Mouse (Mus musculus) kidney, adult 9 months (tissue): ENCODE measurements around the gene Olfr703.

Experiments
- DNase-seq: peaks from one replicate; pipeline ENCODE4 v3.0.0; 2022

Gene Olfr703

GRCm38 (mm10) chr7:106843060-106843459, at the start of gene Olfr703:
Gene Olfr703 (plus strand): TSS chr7:106843360.
- DNase-seq: no peak

DNA sequence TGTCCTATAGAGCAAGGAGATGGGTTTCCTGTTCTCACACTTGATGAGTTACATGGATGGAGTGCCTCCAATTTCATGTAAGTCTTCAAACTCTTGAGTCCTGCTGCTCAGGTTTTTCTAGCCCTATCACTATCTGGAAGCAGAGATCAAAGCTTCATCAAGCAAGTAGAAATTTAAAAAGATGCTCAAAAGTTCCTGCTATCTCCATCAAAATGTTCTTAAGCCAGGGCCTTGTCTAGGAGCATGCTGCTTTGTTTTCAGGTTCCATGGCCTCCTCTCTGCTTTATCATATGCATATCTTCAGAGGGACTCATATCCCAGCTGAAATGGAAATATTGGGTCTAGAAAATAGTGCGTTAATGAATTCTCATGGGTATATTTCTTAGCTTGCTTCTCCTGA, 34.4 kb upstream of the Olfr703 start, which contains the start of gene Olfr700:
Gene Olfr700 (minus strand): TSS at position 101 of the 400 bp plus-strand sequence.
- no peak for DNase-seq

- DNase-seq: no peak
Observed at GRCm38 (mm10) chr7:106813829-106814228, 29.3 kb upstream of the Olfr703 start, which contains the start of gene Olfr701. Gene Olfr701 (plus strand): TSS chr7:106814129.

DNA sequence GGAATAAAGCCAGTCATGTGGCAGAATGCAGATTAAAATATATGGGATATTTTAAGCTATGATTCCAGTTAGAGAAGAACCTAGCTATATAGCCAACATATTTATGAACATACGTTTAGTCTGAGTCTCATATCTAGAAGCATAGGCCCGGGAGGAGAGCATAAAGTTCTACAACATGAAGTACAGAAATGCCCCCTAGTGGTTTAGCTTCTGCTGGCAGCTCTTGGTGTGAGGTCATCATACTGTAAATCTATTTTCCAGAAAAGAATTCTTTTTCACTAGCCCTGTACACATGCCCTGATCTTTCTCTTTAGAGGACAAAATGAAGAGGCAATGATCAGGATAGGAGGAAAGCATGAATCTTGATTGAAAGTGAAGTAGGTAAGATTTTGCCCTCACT, 27.4 kb upstream of the Olfr703 start:
- peak; percentile 16 for DNase-seq

- DNase-seq: no peak
Observed at GRCm38 (mm10) chr7:106818414-106818813, 24.7 kb upstream of the Olfr703 start.

DNA sequence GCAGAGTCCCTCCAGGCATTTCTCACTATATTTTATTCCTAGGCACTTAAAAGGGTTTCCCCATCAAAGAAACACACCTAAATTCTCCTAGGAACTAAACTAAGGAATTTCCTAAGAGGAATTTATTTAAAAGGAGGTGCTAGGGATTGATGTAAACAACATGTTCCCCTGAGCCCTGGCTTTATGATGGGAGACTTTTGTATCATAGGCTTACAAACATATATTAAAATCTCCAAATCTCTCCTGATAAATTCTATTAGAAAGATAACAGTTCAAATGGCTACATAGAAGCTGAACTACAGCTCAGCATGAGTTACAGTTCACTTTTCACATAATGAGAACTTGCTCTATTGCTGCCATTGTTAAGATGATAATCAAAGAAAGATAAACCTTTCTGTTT, 9.4 kb upstream of the Olfr703 start, which contains the start of gene Olfr702:
Gene Olfr702 (minus strand): TSS at position 101 of the 400 bp plus-strand sequence.
- DNase-seq: no peak

DNA sequence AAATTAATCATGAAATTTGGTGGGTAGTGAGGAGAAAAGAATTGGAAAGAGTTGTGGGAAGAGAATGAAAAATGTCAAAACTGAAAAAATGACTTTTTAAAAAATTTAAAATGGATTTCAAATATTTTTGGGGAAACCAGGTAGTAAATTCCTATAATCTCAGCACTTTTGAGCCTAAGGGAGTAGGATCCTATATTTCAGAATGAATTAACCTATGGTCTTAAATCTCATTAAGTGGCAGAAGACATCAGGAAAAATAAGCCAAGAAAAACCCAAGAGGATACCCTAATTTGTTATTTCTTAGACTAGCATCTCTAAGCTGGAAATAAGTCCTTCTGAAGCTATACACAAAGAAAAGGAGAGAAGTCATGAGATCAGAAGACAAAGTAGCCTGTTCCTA, 19.7 kb downstream of the Olfr703 start, which contains the start of gene Olfr704:
Gene Olfr704 (plus strand): TSS at position 301 of the 400 bp plus-strand sequence.
- DNase-seq: no peak

DNA sequence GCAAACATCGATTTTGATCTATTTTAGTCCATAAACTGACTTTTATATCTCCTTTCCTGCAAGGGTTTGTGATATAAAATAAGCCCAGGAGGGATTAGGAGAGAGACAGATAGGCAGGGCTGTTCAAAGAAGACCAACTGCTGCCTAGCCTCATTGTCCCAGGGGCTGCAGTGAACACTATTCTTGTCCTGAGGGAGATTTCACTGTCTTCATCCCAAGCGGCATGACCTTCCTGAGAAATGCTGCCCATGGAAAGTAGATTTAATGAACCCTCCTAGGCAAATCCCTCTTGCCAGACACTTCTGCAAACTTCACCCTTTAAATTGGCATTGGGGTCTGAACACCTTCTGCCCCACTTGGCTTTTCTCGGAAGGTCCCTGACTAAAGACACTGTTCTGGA, 33.6 kb downstream of the Olfr703 start, which contains the start of gene Olfr705:
Gene Olfr705 (minus strand): TSS at position 101 of the 400 bp plus-strand sequence.
- DNase-seq: no peak

DNA sequence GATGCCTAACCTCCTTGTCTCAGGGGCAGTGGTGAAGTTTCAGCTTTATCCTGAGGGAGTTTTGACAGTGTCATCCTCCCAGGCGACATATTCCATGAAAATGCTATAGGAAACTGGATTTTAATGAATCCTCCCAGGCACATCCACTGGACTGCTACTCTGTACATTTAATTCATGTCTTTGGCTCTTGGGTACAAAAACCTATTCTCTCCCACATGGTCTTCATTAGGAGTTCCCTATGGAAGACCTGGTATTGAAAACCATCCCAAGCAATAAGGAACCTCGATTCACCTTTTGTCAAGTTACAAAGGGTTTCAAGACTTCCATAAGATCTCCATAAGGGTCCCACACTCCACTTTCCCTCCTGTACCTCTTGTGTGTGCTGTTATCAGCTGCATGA, 44.9 kb downstream of the Olfr703 start, which contains the start of gene Olfr706:
Gene Olfr706 (minus strand): TSS at position 101 of the 400 bp plus-strand sequence.
- no peak for DNase-seq
